Mouse (Mus musculus) adrenal gland, adult 18-20 months (tissue): ENCODE results near the gene Snap47. TPM values are rescaled to one million over a fixed set of nuclear protein-coding genes. Genes with fewer than 3 reads are reported as not detected.

Experiments used
- DNase-seq, 2 experiments: peaks; one replicate each; pipeline ENCODE4 v3.0.0; 2021 to 2022; ENCODE audit warnings: low spot score in 2 of 2
- long read RNA-seq, 2 experiments: library from polyadenylated mRNA; stranded (forward); transcript quantifications; one replicate each; pipeline ENCODE4 v2.0.0; 2021
- total RNA-seq, 2 experiments: library from RNA; stranded (reverse); gene quantifications; 1 replicate in 1 of 2; 2 replicates in 1 of 2; pipeline ENCODE4 v1.2.3; 2021

Snap47 gene
- 10 to 100 TPM; 72.5 to 92.1 TPM for total RNA-seq
- long read RNA-seq, experiment 1, transcript Snap47-201 (5 exons, 1,896 nt): major isoform, 79 of 91 reads
- long read RNA-seq, experiment 1, partial matches to known transcripts: 1 of 91 reads
- long read RNA-seq, experiment 1, other reads (novel, unspliced or antisense): 11 of 91 reads
- long read RNA-seq, experiment 2, transcript Snap47-201 (5 exons, 1,896 nt): major isoform, 300 of 368 reads
- long read RNA-seq, experiment 2, partial matches to known transcripts: 24 of 368 reads
- long read RNA-seq, experiment 2, other reads (novel, unspliced or antisense): 44 of 368 reads

GRCm38 (mm10) chr11:59451086-59451485 lies at the start of gene Snap47:
Gene Snap47, minus strand, starts transcription at chr11:59451186.
- peak in 1 of 2 experiments; percentile 12 for DNase-seq

DNA sequence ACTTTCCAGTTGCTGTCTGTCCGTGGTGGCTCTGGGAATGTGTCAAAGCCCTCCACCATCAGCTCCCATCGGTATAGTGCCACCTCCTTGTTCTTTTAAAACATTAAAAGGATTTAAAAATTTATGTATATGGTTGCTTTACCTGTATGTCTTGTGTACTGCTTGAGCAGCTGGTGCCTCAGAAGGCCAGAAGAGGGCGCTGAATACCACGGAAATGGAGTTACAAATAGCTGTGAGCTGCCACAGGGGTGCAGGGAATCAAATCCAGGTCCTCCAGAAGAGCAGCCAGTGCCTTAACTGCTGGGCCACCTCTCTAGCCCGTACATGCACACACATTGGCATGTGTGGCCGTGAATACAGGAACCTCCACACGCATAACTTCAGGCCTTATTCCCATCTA lies 46.8 kb upstream of the Snap47 start:
- DNase-seq: no peak

DNA sequence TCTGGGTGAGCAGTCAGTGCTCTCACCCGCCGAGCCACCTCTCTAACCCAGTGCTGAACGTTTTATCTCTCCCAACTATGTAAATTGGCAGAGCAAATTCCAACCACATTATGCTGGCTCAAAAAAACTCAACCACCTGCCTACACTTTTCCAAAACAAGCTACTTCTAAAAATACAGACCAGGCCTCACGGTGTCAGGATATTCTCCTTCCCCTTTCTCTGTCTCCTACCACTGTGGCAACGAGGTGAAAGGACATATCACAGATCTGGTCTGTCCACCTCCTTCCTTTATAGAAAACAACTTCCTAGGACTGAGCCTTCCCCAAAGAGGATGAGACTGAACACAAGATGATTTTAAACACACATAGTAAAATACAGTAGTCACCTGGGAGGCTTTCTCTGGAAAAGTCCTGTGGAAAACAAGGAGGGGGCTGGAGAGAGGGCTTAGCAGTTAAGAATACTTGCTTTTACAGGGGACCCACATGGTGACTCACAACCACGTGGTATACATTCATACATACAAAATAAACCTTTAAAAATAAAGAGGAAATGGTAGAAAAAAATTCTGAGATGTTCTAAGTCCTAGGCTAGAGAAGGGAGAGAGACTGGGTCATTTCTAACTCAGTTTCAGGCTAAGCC lies 45.8 kb upstream of the Snap47 start:
- no peak for DNase-seq

DNA sequence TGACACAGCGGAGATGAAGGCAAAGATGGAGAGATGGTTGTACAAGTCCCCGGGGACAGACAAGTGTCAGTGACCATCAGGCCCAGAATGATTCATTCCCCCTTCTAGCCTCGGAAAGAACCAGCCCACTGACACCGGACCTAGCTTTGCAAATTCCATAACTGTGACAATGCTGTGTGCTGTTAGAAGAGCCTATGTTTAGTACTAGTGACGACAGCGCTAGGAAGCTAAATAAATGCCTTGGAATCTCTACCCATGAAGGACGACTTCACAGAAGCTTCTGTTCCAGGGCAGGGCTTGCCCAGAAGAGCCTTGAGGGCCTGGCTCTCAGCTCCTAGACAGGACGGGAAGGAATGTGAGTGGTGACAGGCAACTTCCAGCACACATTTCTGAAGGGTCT lies 35.2 kb upstream of the Snap47 start:
- DNase-seq: no peak

DNA sequence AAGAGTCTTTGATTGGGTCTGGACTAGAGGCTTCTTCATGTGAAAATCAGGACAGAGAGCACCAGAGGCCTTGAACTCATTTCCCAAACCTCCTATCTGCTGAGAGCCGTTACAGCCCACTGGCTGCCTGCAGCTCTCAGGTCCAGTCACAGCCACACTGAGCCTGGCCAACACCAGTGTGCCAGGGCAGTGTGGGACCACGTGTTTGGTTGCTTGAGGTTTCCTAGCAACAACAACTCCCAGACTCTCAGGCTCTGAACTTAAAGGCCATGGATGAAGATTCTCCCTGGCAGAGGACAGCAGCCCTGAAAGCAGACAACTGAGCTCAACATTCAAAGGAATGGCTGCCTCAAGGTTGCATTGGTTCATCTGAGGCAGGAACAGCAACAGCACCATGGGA lies 34.7 kb upstream of the Snap47 start:
- DNase-seq: no peak

- peak; percentile 29 to 37 for DNase-seq
These were observed 32.2 kb upstream of the Snap47 start for GRCm38 (mm10) chr11:59483212-59483611.

- DNase-seq: no peak
These were observed 26.3 kb upstream of the Snap47 start for GRCm38 (mm10) chr11:59477240-59477639.

DNA sequence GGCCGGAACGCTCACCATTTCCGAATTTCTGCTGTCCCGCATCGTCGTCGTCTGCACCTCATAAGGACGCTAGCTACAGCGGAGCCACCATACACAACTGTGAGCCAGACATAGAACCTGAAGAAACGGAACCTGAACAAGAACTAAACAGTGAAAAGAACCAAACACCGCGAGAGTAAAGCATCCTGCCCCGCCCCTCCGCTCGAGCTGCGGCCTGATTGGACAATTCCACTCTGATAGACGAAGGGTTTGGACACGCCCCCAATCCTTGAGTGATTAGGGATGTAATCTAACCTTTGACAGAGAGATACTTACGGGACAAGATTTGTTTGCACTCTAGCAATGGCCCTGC lies 21.3 kb upstream of the Snap47 start, which contains the start of gene Zfp867:
Zfp867 (minus strand) TSS at position 149 of the 352 bp plus-strand sequence.
- peak; percentile 82 for DNase-seq

GRCm38 (mm10) chr11:59471413-59472325 lies 20.7 kb upstream of the Snap47 start:
- no peak for DNase-seq

- DNase-seq: no peak
These were observed 9.5 kb upstream of the Snap47 start for GRCm38 (mm10) chr11:59460459-59460858.

GRCm38 (mm10) chr11:59458973-59459372 lies 8.0 kb upstream of the Snap47 start:
- DNase-seq: peak; percentile 33 to 46

DNA sequence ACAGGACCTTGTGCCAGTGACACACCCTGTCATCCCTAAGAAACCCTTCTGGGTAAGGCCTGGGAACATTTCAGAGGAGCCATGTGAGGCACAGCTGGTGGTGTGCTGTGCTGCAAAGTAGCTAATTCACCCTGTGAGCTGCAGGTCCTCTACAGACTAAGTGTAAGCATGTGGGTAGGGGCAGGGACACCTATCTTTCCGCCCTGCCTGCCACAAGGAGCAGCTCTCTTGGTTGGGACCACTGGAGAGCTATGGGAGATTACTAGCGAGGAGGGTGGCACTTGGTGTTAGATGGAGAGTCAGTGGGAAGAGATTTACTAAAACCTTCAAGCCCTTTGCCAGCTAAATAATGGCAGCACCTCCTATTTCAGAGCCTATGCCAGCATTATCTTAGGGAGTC lies 5.9 kb upstream of the Snap47 start:
- DNase-seq: no peak

DNA sequence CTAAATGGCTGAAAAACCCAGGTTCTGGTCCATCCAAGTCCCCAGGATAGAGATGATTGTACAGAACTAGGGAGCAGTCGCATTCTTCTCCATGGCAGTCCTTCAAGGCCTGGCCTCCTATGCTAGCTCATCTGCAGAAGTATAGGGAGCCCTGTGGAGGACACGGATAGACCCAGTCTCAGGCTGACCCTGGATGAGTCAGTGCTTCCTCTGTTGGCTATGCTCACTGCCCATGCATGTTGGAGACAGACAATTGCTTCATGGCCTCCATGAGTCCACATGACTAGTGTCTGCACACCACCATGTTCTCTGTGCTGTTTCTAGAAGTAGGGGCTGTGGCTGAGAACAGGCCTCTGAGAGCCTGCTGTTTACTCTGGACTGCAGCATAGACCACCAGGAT lies 5.4 kb upstream of the Snap47 start:
- no peak for DNase-seq

DNA sequence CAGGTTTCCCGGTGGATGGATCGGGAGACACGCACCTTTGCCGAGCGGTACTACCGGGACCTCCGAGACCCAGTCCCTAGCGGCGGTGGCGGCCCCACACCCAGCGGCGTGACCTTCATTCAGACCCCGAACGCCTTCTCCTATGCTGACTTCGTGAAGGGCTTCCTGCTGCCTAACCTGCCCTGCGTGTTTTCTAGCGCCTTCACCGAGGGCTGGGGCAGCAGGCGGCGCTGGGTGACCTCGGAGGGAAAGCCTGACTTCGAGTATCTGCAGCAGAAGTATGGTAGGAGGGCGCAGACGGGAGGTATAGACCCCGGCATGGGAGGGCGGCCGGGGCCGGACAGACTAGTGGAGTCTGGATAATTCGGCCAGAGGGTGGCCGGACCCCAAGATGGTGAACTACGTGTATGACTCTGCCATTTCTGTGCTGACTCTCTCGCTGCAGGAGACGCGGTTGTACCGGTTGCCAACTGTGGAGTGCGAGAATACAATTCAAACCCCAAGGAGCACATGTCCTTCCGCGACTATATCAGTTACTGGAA lies 685 bp downstream of the Snap47 start:
- peak; percentile 54 to 59 for DNase-seq

DNA sequence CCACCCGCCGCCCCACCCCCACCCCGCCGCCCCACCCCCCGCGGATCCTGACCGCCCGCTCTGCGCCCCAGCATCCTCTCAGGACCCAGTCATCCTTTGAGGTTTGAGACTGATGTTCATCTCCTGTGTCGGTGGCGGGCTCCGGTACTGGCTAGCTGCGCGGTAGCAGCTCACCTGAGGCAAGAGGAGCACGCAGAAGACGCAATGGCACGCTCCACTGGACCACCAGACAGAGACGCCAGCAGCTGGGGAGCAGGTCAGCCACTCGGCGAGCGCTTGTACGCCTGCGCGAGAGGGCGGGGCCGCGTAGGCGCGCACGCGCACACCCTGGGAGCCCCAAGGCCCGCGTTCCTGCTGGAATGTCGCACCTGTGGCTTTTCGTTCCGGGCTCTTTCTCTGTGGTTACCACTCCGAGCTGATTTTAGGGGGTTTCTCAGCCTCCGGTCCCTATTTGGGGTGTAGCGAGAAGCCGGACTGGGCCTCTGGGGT lies 1.2 kb downstream of the Snap47 start, which contains the start of gene Jmjd4:
Jmjd4 (plus strand) TSS at position 305 of the 489 bp plus-strand sequence.
- DNase-seq: peak; percentile 93 to 94

DNA sequence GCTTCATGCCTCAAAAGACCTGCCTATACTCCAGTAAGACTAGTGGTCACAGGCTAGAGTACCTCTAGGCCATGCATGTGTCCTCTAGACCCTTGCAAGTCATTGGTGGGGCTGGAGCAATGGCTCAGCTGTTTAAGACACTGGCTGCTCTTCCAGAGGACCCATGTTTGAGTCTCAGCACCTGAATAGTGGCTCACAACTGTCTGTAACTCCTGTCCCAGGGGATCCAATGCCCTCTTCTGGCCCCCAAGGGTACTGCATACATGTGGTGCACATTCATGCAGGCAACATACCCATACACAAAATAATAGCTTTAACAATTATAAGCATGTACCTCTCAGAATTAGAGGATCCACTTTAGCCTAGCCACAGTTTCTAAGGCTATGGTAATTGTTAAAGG lies 7.9 kb downstream of the Snap47 start:
- peak in 1 of 2 experiments; percentile 12 for DNase-seq

GRCm38 (mm10) chr11:59437954-59438353 lies 13.0 kb downstream of the Snap47 start:
- no peak for DNase-seq

- DNase-seq: no peak
These were observed 18.7 kb downstream of the Snap47 start for GRCm38 (mm10) chr11:59432261-59432660.

- no peak for DNase-seq
These were observed 21.0 kb downstream of the Snap47 start for GRCm38 (mm10) chr11:59429959-59430358.

- DNase-seq: no peak
These were observed 22.8 kb downstream of the Snap47 start for GRCm38 (mm10) chr11:59428057-59428660.

DNA sequence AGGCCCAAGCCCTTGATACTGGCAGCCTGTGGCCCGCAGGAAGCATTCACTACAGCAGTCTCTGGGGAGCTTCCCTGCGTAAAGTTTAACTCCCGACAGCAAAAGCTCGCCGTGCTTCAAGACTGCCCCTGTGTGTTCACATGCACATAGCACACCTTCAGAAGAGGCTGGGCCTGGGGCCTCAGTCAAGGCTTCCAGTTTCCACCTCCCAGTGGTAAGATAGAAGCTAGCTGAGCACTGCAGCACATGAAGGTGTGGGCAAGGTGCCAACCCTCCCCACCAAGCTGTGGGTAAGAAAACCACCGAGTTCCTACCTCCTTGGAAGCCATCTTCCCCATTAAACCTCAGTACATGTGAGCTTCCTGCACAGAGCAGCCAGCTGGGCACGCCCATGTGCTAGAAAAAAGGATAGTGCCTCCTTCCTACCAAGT lies 25.3 kb downstream of the Snap47 start:
- DNase-seq: no peak
